In genomic region chr3:27110860-27111259, GRCm38 (mm10) we compare ENCODE assay signal across 13 mouse cellular contexts. TPM values are rescaled to one million over a fixed set of nuclear protein-coding genes. Genes with fewer than 3 reads are reported as not detected.
A peak's percentile ranks its signal among the peaks of the same experiment; 100 is the strongest.
DNase-seq lines count a peak whose midpoint lies in the region; ATAC-seq and TF ChIP-seq lines count a peak whose summit lies in the region.
"Had no signal": no experiment of that assay in that cellular context is flagged by ENCODE, and none has a peak within 500 bp of the region (broad histone marks: within the 10 kb centered on the region; RNA-seq: fewer than 3 reads in every experiment).

No protein-coding gene starts in this region.

- no peak overlapping the region for H3K27ac ChIP-seq in gastrocnemius, adult 2 months
- no peak overlapping the region for H3K27ac ChIP-seq in liver, adult 2 months (replicated peaks; ENCODE audit: insufficient read depth, low read depth, low read length)
- no peak overlapping the region for H3K27ac ChIP-seq in liver, embryonic 11.5 days (ENCODE audit: low read depth, low read length)
- H3K27ac ChIP-seq: forebrain, embryonic 10.5 days had no signal

- H3K4me3 ChIP-seq in gastrocnemius, adult 2 months = no peak overlapping the region
- H3K4me3 ChIP-seq in liver, adult 2 months (ENCODE audit: insufficient read depth, low read depth, low read length) = no peak overlapping the region
- no peak overlapping the region for H3K4me3 ChIP-seq in liver, embryonic 11.5 days (ENCODE audit: low read depth, low read length)
- H3K4me3 ChIP-seq: forebrain, embryonic 10.5 days had no signal

- intact Hi-C loops in gastrocnemius, adult 2 months (cut with DNase I) = loop anchor here (2.0 to 5.0 kb wide), 2 partner anchors 44 to 144 kb away; no protein-coding TSS in a partner anchor

- no peaks in the 10 kb centered on the region for H3K79me2 ChIP-seq in liver, adult 2 months (ENCODE audit: control insufficient read depth, insufficient read depth, low read length)

- H3K36me3 ChIP-seq in liver, adult 2 months (ENCODE audit: control insufficient read depth, insufficient read depth, low read length) = no peaks in the 10 kb centered on the region
- peaks cover 16% of the 10 kb centered on the region for H3K36me3 ChIP-seq in liver, embryonic 11.5 days (ENCODE audit: control insufficient read depth, insufficient read depth, low read length)

- H3K4me1 ChIP-seq in liver, adult 2 months (ENCODE audit: control insufficient read depth, insufficient read depth, low read length) = no peaks in the 10 kb centered on the region
- no peaks in the 10 kb centered on the region for H3K4me1 ChIP-seq in liver, embryonic 11.5 days (replicated peaks; ENCODE audit: control insufficient read depth, insufficient read depth, low read length)
- H3K4me1 ChIP-seq: forebrain, embryonic 10.5 days had no signal

- no peak for TF ChIP-seq POLR2A in liver, adult 2 months (IDR thresholded peaks at IDR 0.05; ENCODE audit: extremely low read depth, insufficient read depth, low read length)

- H3K9ac ChIP-seq in liver, adult 2 months (ENCODE audit: low read depth, low read length) = no peak overlapping the region
- no peak overlapping the region for H3K9ac ChIP-seq in liver, embryonic 11.5 days (ENCODE audit: low read depth, low read length)

- no peaks in the 10 kb centered on the region for H3K9me3 ChIP-seq in liver, embryonic 11.5 days (ENCODE audit: control insufficient read depth, low read length)
- H3K9me3 ChIP-seq: forebrain, embryonic 10.5 days had no signal

- TF ChIP-seq CTCF in gastrocnemius, adult 2 months (IDR thresholded peaks at IDR 0.05) = peak; percentile 57
- TF ChIP-seq CTCF in liver, adult 2 months (IDR thresholded peaks at IDR 0.05; ENCODE audit: low read depth, low read length) = peak; percentile 19; the same call in 1 of the 2 replicates

- H3K4me2 ChIP-seq in liver, embryonic 11.5 days = no peak overlapping the region

- H3K27me3 ChIP-seq in liver, adult 2 months (ENCODE audit: control insufficient read depth, insufficient read depth, low read length) = no peaks in the 10 kb centered on the region
- H3K27me3 ChIP-seq in liver, embryonic 11.5 days (replicated peaks; ENCODE audit: control insufficient read depth, insufficient read depth, low read length) = no peaks in the 10 kb centered on the region

- ATAC-seq in liver, embryonic 11.5 days (replicated peaks; ENCODE audit: low FRiP score) = no peak

- no peak for DNase-seq in gastrocnemius, adult 2 months
- DNase-seq in gastrocnemius, adult 18-20 months (ENCODE audit: low spot score) = no peak
- DNase-seq in liver, adult 2 months (ENCODE audit: extremely low read depth, low read depth, low spot score) = peak; percentile 8
- no peak for DNase-seq in liver, embryonic 11.5 days (ENCODE audit: low spot score)
- DNase-seq in Muller cell, postnatal 12 days (ENCODE audit: inconsistent ontology term) = peak; percentile 42
- DNase-seq in induced T-regulatory cell, adult 2 months (ENCODE audit: low read depth) = peak; percentile 19
- no peak for DNase-seq in frontal cortex, postnatal 10 days (ENCODE audit: low spot score in 2 of 2)
- DNase-seq in urinary bladder, postnatal 4 days (ENCODE audit: low spot score in 2 of 2) = no peak
- DNase-seq: heart, postnatal 10 days; kidney, adult 11 months; lung, postnatal 10 days; thymus, adult 18-20 months had no signal

RNA-seq across cellular contexts. Expression of gene Ect2, which starts 42.8 kb away (rescaled TPM):
- under 1 TPM; 0.18 to 0.36 TPM for total RNA-seq in gastrocnemius, adult 2 months (2021)
- total RNA-seq in gastrocnemius, adult 18-20 months (2021) = under 1 TPM in 1 of 2 experiments, not detected in 1; 0.07 TPM
- total RNA-seq in liver, adult 2 months (2014; rRNA removed) = 1.8 and 2.2 TPM in 2 replicates
- 0.34 and 0.56 TPM in 2 replicates for polyA plus RNA-seq in liver, adult 2 months (2012; rRNA removed)
- polyA plus RNA-seq in liver, embryonic 11.5 days (2014; fragmentation: Nextera tagmentation; extraction: Ambion mirVana) = 52.3 and 56.5 TPM in 2 replicates

Comparison
In these comparisons a context has a peak if more than half of its experiments do, and no peak if none do; other contexts are left out.
1. DNase-seq: peak in liver, adult 2 months (single experiment), Muller cell, postnatal 12 days (single experiment) and induced T-regulatory cell, adult 2 months (single experiment); none in gastrocnemius, adult 2 months (single experiment), gastrocnemius, adult 18-20 months (single experiment), liver, embryonic 11.5 days (single experiment), frontal cortex, postnatal 10 days (0 of 2) and urinary bladder, postnatal 4 days (0 of 2).